Mouse (Mus musculus) liver, adult 2 months (tissue): Measurements from ENCODE around the gene Gm17606. TPM values are rescaled to one million over a fixed set of nuclear protein-coding genes. Genes with fewer than 3 reads are reported as not detected.

ENCODE experiments used
- DNase-seq: peaks from one replicate; pipeline ENCODE4 v3.0.0-alpha.2; 2011; ENCODE audit warnings: low read depth, low spot score; ENCODE audit errors: extremely low read depth
- H3K27ac ChIP-seq: fragments of 200-500 bp; replicated peaks from 2 replicates; pipeline ENCODE4 v1.5.1; 2012; ENCODE audit warnings: low read depth, mild to moderate bottlenecking, control low read depth, inconsistent platforms, low read length; ENCODE audit not compliant: insufficient read depth
- H3K27me3 ChIP-seq: fragments of 200-500 bp; 2 replicates; pipeline ENCODE4 v1.6.1; 2012; ENCODE audit warnings: mild to moderate bottlenecking, moderate library complexity, low read length, inconsistent platforms; ENCODE audit not compliant: control insufficient read depth, insufficient read depth
- H3K36me3 ChIP-seq: fragments of 200-500 bp; 2 replicates; pipeline ENCODE4 v1.6.1; 2012; ENCODE audit warnings: low read length, inconsistent platforms; ENCODE audit not compliant: control insufficient read depth, insufficient read depth
- H3K4me1 ChIP-seq: fragments of 200-500 bp; 2 replicates; pipeline ENCODE4 v1.6.1; 2011; ENCODE audit warnings: low read length; ENCODE audit not compliant: control insufficient read depth, insufficient read depth
- H3K4me3 ChIP-seq: fragments of 200-500 bp; 2 replicates; pipeline ENCODE4 v1.5.1; 2011; ENCODE audit warnings: low read depth, mild to moderate bottlenecking, control low read depth, low read length, moderate library complexity; ENCODE audit not compliant: insufficient read depth
- H3K79me2 ChIP-seq: fragments of 200-500 bp; 2 replicates; pipeline ENCODE4 v1.6.1; 2012; ENCODE audit warnings: inconsistent platforms, mild to moderate bottlenecking, low read length, moderate library complexity; ENCODE audit not compliant: control insufficient read depth, insufficient read depth
- H3K9ac ChIP-seq: fragments of 200-500 bp; 2 replicates; pipeline ENCODE4 v1.6.1; 2012; ENCODE audit warnings: low read depth, mild to moderate bottlenecking, control low read depth, inconsistent platforms, low read length
- CTCF ChIP-seq: fragments of 200-500 bp; IDR thresholded peaks from 2 replicates; pipeline ENCODE4 v1.5.1; 2011; ENCODE audit warnings: low read depth, low read length, control low read depth
- POLR2A ChIP-seq: fragments of 200-500 bp; IDR thresholded peaks from 2 replicates; pipeline ENCODE4 v1.6.1; 2011; ENCODE audit warnings: low read length, control low read depth; ENCODE audit not compliant: insufficient read depth; ENCODE audit errors: extremely low read depth
- WGBS: fragments of 180-500 bp; shearing (Covaris S2); methylation state at CpG from one replicate; pipeline ENCODE4 v1.1.7; 2018; 5-methylcytosine and 5-hydroxymethylcytosine counted together
- polyA plus RNA-seq: library from polyadenylated mRNA; depleted of rRNA; stranded (reverse); fragments of >200 nt; gene quantifications from 2 replicates; pipeline ENCODE4 v1.2.3, GENCODE M21; 2012; rRNA removed
- total RNA-seq: library from RNA; depleted of rRNA; stranded (reverse); fragments of >200 nt; gene quantifications from 2 replicates; pipeline ENCODE4 v1.2.3, GENCODE M21; 2014; rRNA removed

Gm17606 gene
- total and polyA plus RNA-seq, 2 experiments, result not detected

DNA sequence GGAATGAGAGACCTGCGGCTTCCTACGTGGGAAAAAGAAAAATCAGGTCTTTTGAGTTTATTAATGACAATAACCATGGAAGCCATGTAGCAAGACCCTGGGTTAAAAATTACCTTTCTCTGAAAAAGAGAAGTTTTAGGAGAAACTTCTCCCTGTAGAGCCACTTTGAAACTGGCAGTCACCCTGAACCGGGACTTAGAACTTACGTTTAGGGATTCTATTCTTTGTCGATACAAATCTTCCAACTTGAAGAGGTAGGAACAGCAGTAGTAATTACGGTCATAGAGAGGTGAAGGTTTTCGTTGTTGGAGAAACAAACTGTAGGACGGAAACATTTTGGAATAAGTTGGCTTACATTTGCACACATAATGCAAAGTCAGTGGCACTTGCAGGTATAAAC, 46.5 kb downstream of the Gm17606 start:
- peaks cover 7% of the 10 kb centered on the region for H3K4me1 ChIP-seq
- H3K4me3 ChIP-seq, result peak overlapping the region; percentile 72
- H3K9ac ChIP-seq, result peak overlapping the region; percentile 81
- WGBS, result under 1% methylated on average over 8 of the region's 8 CpGs
- peak overlapping the region; percentile 80 for H3K27ac ChIP-seq
- H3K27me3 ChIP-seq, result no peaks in the 10 kb centered on the region
- H3K36me3 ChIP-seq, result peaks cover 26% of the 10 kb centered on the region
- H3K79me2 ChIP-seq, result peaks cover 22% of the 10 kb centered on the region; the same call in 1 of the 2 replicates
- DNase-seq, result peak; percentile 46
- TF ChIP-seq CTCF (no peak), POLR2A (no peak)

DNA sequence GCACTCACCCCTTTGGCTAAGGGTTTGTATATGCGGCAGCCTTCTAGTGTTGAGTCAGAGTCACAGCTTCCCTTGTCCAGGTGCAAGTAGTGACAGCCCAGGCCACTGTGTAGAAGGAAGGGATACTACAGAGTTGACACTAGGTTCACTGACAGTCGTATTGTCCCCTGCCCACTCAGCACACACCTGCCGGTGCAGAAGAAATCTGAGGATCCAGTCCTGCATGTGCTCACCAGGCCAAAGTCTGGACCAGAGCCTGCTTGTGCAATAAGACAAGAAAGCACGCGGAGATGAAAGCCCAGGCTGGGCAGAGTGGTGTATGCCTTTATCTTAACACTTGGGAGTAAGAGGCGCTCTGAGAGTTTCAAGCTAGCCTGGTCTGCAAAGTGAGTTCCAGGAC, 54.3 kb downstream of the Gm17606 start:
- Histone ChIP-seq H3K36me3 (peaks cover 6% of the 10 kb centered on the region), H3K4me1 (no peaks in the 10 kb centered on the region), H3K27me3 (no peaks in the 10 kb centered on the region), H3K27ac (no peak overlapping the region), H3K9ac (no peak overlapping the region), H3K4me3 (no peak overlapping the region), H3K79me2 (no peaks in the 10 kb centered on the region)
- no peak for TF ChIP-seq POLR2A
- TF ChIP-seq CTCF, result no peak
- whole genome bisulfite sequencing, result 50% methylated on average over 6 of the region's 6 CpGs
- no peak for DNase-seq

GRCm38 (mm10) chr14:54696752-54697151, 56.0 kb downstream of the Gm17606 start:
- Histone ChIP-seq H3K27ac (no peak overlapping the region), H3K4me3 (no peak overlapping the region), H3K4me1 (peaks cover 1% of the 10 kb centered on the region; the same call in 1 of the 2 replicates), H3K79me2 (no peaks in the 10 kb centered on the region), H3K9ac (no peak overlapping the region), H3K36me3 (no peaks in the 10 kb centered on the region), H3K27me3 (no peaks in the 10 kb centered on the region)
- TF ChIP-seq POLR2A (no peak), CTCF (no peak)
- WGBS, result 92% methylated on average over 4 of the region's 4 CpGs
- DNase-seq, result no peak

Other genes with a start within 250 kb of the Gm17606 start
- gene Slc7a7, start 223.2 kb upstream of the Gm17606 start, total RNA-seq, result 2.2 and 2.3 TPM in 2 replicates
- 2.6 and 4.1 TPM in 2 replicates for gene Slc7a7, start 223.2 kb upstream of the Gm17606 start, polyA plus RNA-seq
- 77.8 and 85.8 TPM in 2 replicates for gene Mrpl52, start 214.0 kb upstream of the Gm17606 start, total RNA-seq
- gene Mrpl52, start 214.0 kb upstream of the Gm17606 start, polyA plus RNA-seq, result 876 and 1,262 TPM in 2 replicates
- gene Mmp14, start 209.3 kb upstream of the Gm17606 start, total RNA-seq, result 9.0 and 12.4 TPM in 2 replicates
- 44.0 and 52.6 TPM in 2 replicates for gene Mmp14, start 209.3 kb upstream of the Gm17606 start, polyA plus RNA-seq
- gene Lrp10, start 176.8 kb upstream of the Gm17606 start, total RNA-seq, result 7.1 and 10.4 TPM in 2 replicates
- gene Lrp10, start 176.8 kb upstream of the Gm17606 start, polyA plus RNA-seq, result 41.3 and 50.3 TPM in 2 replicates
- gene Rem2, start 164.9 kb upstream of the Gm17606 start, total RNA-seq, result not detected in 2 replicates
- 0.10 TPM in 1 of 2 replicates, not detected in the other for gene Rem2, start 164.9 kb upstream of the Gm17606 start, polyA plus RNA-seq
- 7.4 and 8.0 TPM in 2 replicates for gene Prmt5, start 123.4 kb upstream of the Gm17606 start, total RNA-seq
- 9.5 and 17.0 TPM in 2 replicates for gene Prmt5, start 123.4 kb upstream of the Gm17606 start, polyA plus RNA-seq
- 13.7 and 13.8 TPM in 2 replicates for gene Haus4, start 86.3 kb upstream of the Gm17606 start, total RNA-seq
- gene Haus4, start 86.3 kb upstream of the Gm17606 start, polyA plus RNA-seq, result 7.4 and 10.9 TPM in 2 replicates
- gene Ajuba, start 63.4 kb upstream of the Gm17606 start, total RNA-seq, result 3.8 TPM in 2 replicates
- 9.9 and 12.2 TPM in 2 replicates for gene Ajuba, start 63.4 kb upstream of the Gm17606 start, polyA plus RNA-seq
- 3.0 and 3.1 TPM in 2 replicates for gene 4931414P19Rik, start 35.0 kb upstream of the Gm17606 start, total RNA-seq
- gene 4931414P19Rik, start 35.0 kb upstream of the Gm17606 start, polyA plus RNA-seq, result 2.6 and 4.3 TPM in 2 replicates
- gene Psmb5, start 22.9 kb upstream of the Gm17606 start, total RNA-seq, result 179 and 181 TPM in 2 replicates
- gene Psmb5, start 22.9 kb upstream of the Gm17606 start, polyA plus RNA-seq, result 217 and 221 TPM in 2 replicates
- gene Psmb11, start 19.5 kb upstream of the Gm17606 start, total RNA-seq, result not detected in 2 replicates
- not detected in 2 replicates for gene Psmb11, start 19.5 kb upstream of the Gm17606 start, polyA plus RNA-seq
- 0.09 and 0.27 TPM in 2 replicates for gene Cdh24, start 412 bp downstream of the Gm17606 start, total RNA-seq
- gene Cdh24, start 412 bp downstream of the Gm17606 start, polyA plus RNA-seq, result 0.37 and 0.73 TPM in 2 replicates
- gene 1700123O20Rik, start 45.3 kb downstream of the Gm17606 start, total RNA-seq, result 30.6 and 36.0 TPM in 2 replicates
- gene 1700123O20Rik, start 45.3 kb downstream of the Gm17606 start, polyA plus RNA-seq, result 36.7 and 39.0 TPM in 2 replicates
- 39.7 and 44.3 TPM in 2 replicates for gene Acin1, start 46.0 kb downstream of the Gm17606 start, total RNA-seq
- gene Acin1, start 46.0 kb downstream of the Gm17606 start, polyA plus RNA-seq, result 39.0 and 49.1 TPM in 2 replicates
- gene Gm29776, start 57.9 kb downstream of the Gm17606 start, total RNA-seq, result not detected in 2 replicates
- not detected in 2 replicates for gene Gm29776, start 57.9 kb downstream of the Gm17606 start, polyA plus RNA-seq
- gene Cebpe, start 71.2 kb downstream of the Gm17606 start, total RNA-seq, result 5.6 and 7.9 TPM in 2 replicates
- gene Cebpe, start 71.2 kb downstream of the Gm17606 start, polyA plus RNA-seq, result 12.4 and 12.9 TPM in 2 replicates
- gene Slc7a8, start 141.0 kb downstream of the Gm17606 start, total RNA-seq, result 1.0 and 1.8 TPM in 2 replicates
- 2.2 and 2.9 TPM in 2 replicates for gene Slc7a8, start 141.0 kb downstream of the Gm17606 start, polyA plus RNA-seq
- not detected in 2 replicates for gene Rnf212b, start 173.2 kb downstream of the Gm17606 start, total RNA-seq
- not detected in 2 replicates for gene Rnf212b, start 173.2 kb downstream of the Gm17606 start, polyA plus RNA-seq
- 1.9 and 2.5 TPM in 2 replicates for gene Homez, start 230.0 kb downstream of the Gm17606 start, total RNA-seq
- 2.1 and 3.3 TPM in 2 replicates for gene Homez, start 230.0 kb downstream of the Gm17606 start, polyA plus RNA-seq
- 4.9 and 6.4 TPM in 2 replicates for gene Ppp1r3e, start 236.6 kb downstream of the Gm17606 start, total RNA-seq
- 7.5 and 8.7 TPM in 2 replicates for gene Ppp1r3e, start 236.6 kb downstream of the Gm17606 start, polyA plus RNA-seq
- 14.1 and 17.2 TPM in 2 replicates for gene Bcl2l2, start 242.4 kb downstream of the Gm17606 start, total RNA-seq
- gene Bcl2l2, start 242.4 kb downstream of the Gm17606 start, polyA plus RNA-seq, result 17.3 and 19.5 TPM in 2 replicates
- 0.13 TPM in 1 of 2 replicates, not detected in the other for gene Gm20521, start 242.5 kb downstream of the Gm17606 start, total RNA-seq
- gene Gm20521, start 242.5 kb downstream of the Gm17606 start, polyA plus RNA-seq, result 7.9 TPM in 1 of 2 replicates, not detected in the other